Mouse (Mus musculus) limb, embryonic 12.5 days (tissue): ENCODE results near the gene Iqsec2. TPM values are rescaled to one million over a fixed set of nuclear protein-coding genes. Genes with fewer than 3 reads are reported as not detected.
A peak's percentile ranks its signal among the peaks of the same experiment; 100 is the strongest.

Source experiments
- ATAC-seq: fragments of 200-750 bp; cut with Nextera tagmentation; 2 replicates; pipeline ENCODE4 v1.8.0; 2017; ENCODE audit warnings: low read depth, moderate TSS enrichment; ENCODE audit not compliant: insufficient number of reproducible peaks, insufficient read depth, low FRiP score, low TSS enrichment
- H3K27ac ChIP-seq: fragments of 300-500 bp; sonication (generic); 2 replicates; pipeline ENCODE4 v1.5.1; 2016; ENCODE audit warnings: mild to moderate bottlenecking, moderate library complexity
- H3K27me3 ChIP-seq: fragments of 300-500 bp; sonication (generic); 2 replicates; pipeline ENCODE4 v1.6.1; 2016; ENCODE audit warnings: mild to moderate bottlenecking, moderate library complexity
- H3K36me3 ChIP-seq: fragments of 300-500 bp; sonication (generic); 2 replicates; pipeline ENCODE4 v1.6.1; 2016; ENCODE audit warnings: mild to moderate bottlenecking, moderate library complexity
- H3K4me1 ChIP-seq: fragments of 300-500 bp; sonication (generic); replicated peaks from 2 replicates; pipeline ENCODE4 v1.6.1; 2016
- H3K4me2 ChIP-seq: fragments of 300-500 bp; sonication (generic); 2 replicates; pipeline ENCODE4 v1.6.1; 2016; ENCODE audit warnings: mild to moderate bottlenecking, moderate library complexity
- H3K4me3 ChIP-seq: fragments of 300-500 bp; sonication (generic); replicated peaks from 2 replicates; pipeline ENCODE4 v1.5.1; 2016; ENCODE audit warnings: mild to moderate bottlenecking
- H3K9ac ChIP-seq: fragments of 300-500 bp; sonication (generic); replicated peaks from 2 replicates; pipeline ENCODE4 v1.6.1; 2016; ENCODE audit warnings: mild to moderate bottlenecking, moderate library complexity
- H3K9me3 ChIP-seq: fragments of 300-500 bp; sonication (generic); 2 replicates; pipeline ENCODE4 v1.6.1; 2016; ENCODE audit warnings: mild to moderate bottlenecking, moderate library complexity
- WGBS: fragments of 180-500 bp; shearing (Covaris S2); methylation state at CpG from one replicate; pipeline ENCODE4 v1.1.7; 2016; 5-methylcytosine and 5-hydroxymethylcytosine counted together
- polyA plus RNA-seq: library from polyadenylated mRNA; unstranded; fragments of >200 nt; fragmentation: Nextera tagmentation; extraction: Ambion mirVana; gene quantifications from 2 replicates; pipeline ENCODE4 v1.2.1, GENCODE M21; 2016

Gene Iqsec2
- polyA plus RNA-seq, 1 experiment from 2014 or later = 1.4 TPM

- no peak overlapping the region for H3K4me2 ChIP-seq
- 13% methylated on average over 6 of the region's 6 CpGs for WGBS
- no peaks in the 10 kb centered on the region for H3K36me3 ChIP-seq
- no peak overlapping the region for H3K9ac ChIP-seq
- no peak overlapping the region for H3K4me3 ChIP-seq
- H3K9me3 ChIP-seq = no peaks in the 10 kb centered on the region
- no peaks in the 10 kb centered on the region for H3K4me1 ChIP-seq
- no peak for ATAC-seq
- H3K27me3 ChIP-seq = peaks cover 50% of the 10 kb centered on the region
- no peak overlapping the region for H3K27ac ChIP-seq
Observed at GRCm38 (mm10) chrX:152151709-152152108, 7.6 kb downstream of the Iqsec2 start.

- Histone ChIP-seq H3K27me3 (peaks cover 30% of the 10 kb centered on the region), H3K4me1 (no peaks in the 10 kb centered on the region), H3K27ac (no peak overlapping the region), H3K36me3 (no peaks in the 10 kb centered on the region), H3K9ac (no peak overlapping the region), H3K9me3 (no peaks in the 10 kb centered on the region), H3K4me3 (no peak overlapping the region), H3K4me2 (no peak overlapping the region)
- WGBS = 76% methylated on average over 3 of the region's 3 CpGs
- no peak for ATAC-seq
Observed at GRCm38 (mm10) chrX:152158294-152158693, 14.2 kb downstream of the Iqsec2 start.

GRCm38 (mm10) chrX:152161404-152161803, 17.3 kb downstream of the Iqsec2 start:
- Histone ChIP-seq H3K27me3 (peaks cover 39% of the 10 kb centered on the region), H3K27ac (no peak overlapping the region)
- WGBS = 91% methylated on average over 4 of the region's 4 CpGs

DNA sequence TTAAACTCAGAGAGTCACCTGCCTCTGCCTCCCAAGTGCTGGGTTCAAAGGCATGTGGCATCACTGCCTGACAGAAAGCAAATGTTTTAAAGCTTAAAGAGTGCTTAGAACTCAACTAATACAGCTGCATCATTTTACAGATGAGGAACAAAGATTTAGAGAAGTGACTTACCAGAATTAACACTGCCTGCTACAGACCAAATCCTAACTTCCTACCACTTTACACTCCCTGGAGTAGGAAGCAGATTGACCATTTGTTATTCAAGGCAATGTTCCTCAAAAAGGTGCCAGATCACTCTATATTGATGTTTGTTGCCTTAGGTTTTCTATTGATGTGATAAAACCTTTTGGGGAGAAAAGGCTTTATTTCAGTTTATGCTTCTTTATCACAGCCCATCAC, 20.0 kb downstream of the Iqsec2 start:
- H3K4me1 ChIP-seq = no peaks in the 10 kb centered on the region
- H3K4me2 ChIP-seq = no peak overlapping the region
- no peak overlapping the region for H3K4me3 ChIP-seq
- no peak for ATAC-seq
- no peaks in the 10 kb centered on the region for H3K9me3 ChIP-seq
- peaks cover 60% of the 10 kb centered on the region for H3K27me3 ChIP-seq
- no peak overlapping the region for H3K27ac ChIP-seq
- H3K9ac ChIP-seq = no peak overlapping the region
- H3K36me3 ChIP-seq = no peaks in the 10 kb centered on the region

More at GRCm38 (mm10) chrX:152161404-152161803, 17.3 kb downstream of the Iqsec2 start:
- Histone ChIP-seq H3K9me3 (no peaks in the 10 kb centered on the region), H3K36me3 (no peaks in the 10 kb centered on the region), H3K4me1 (no peaks in the 10 kb centered on the region), H3K4me2 (no peak overlapping the region), H3K4me3 (no peak overlapping the region), H3K9ac (no peak overlapping the region)
- no peak for ATAC-seq

- Histone ChIP-seq H3K9me3 (no peaks in the 10 kb centered on the region), H3K27ac (no peak overlapping the region), H3K36me3 (no peaks in the 10 kb centered on the region), H3K4me1 (peaks cover 3% of the 10 kb centered on the region; the same call in 1 of the 2 replicates), H3K27me3 (peaks cover 75% of the 10 kb centered on the region), H3K4me2 (no peak overlapping the region), H3K4me3 (no peak overlapping the region), H3K9ac (no peak overlapping the region)
- 88% methylated on average over 6 of the region's 6 CpGs for WGBS
- ATAC-seq = no peak
Observed at GRCm38 (mm10) chrX:152166161-152166560, 22.1 kb downstream of the Iqsec2 start.

DNA sequence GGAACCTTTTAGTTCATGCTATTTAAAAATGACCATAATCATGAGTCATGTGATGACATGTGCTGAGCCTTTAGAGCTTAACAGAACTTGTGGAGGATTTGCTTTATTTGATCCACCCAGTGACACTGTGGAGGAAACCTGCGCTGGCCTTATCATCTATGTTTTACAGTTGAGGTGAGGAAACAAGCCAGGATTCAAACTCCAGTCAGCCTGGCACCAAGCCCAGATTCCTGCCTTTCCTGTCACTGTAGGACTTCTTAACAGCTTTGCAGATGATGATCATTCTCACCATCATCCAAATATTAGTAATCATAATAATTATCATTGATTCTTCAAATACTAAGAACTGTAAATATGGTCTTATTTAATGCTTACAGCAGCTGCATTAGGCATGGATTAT, 24.5 kb downstream of the Iqsec2 start:
- Histone ChIP-seq H3K27ac (no peak overlapping the region), H3K9me3 (no peaks in the 10 kb centered on the region), H3K27me3 (peaks cover 86% of the 10 kb centered on the region), H3K4me2 (no peak overlapping the region), H3K4me1 (peaks cover 3% of the 10 kb centered on the region; the same call in 1 of the 2 replicates), H3K36me3 (no peaks in the 10 kb centered on the region), H3K4me3 (no peak overlapping the region), H3K9ac (no peak overlapping the region)
- no peak for ATAC-seq
- 88% methylated on average over 1 of the region's 1 CpGs for WGBS

DNA sequence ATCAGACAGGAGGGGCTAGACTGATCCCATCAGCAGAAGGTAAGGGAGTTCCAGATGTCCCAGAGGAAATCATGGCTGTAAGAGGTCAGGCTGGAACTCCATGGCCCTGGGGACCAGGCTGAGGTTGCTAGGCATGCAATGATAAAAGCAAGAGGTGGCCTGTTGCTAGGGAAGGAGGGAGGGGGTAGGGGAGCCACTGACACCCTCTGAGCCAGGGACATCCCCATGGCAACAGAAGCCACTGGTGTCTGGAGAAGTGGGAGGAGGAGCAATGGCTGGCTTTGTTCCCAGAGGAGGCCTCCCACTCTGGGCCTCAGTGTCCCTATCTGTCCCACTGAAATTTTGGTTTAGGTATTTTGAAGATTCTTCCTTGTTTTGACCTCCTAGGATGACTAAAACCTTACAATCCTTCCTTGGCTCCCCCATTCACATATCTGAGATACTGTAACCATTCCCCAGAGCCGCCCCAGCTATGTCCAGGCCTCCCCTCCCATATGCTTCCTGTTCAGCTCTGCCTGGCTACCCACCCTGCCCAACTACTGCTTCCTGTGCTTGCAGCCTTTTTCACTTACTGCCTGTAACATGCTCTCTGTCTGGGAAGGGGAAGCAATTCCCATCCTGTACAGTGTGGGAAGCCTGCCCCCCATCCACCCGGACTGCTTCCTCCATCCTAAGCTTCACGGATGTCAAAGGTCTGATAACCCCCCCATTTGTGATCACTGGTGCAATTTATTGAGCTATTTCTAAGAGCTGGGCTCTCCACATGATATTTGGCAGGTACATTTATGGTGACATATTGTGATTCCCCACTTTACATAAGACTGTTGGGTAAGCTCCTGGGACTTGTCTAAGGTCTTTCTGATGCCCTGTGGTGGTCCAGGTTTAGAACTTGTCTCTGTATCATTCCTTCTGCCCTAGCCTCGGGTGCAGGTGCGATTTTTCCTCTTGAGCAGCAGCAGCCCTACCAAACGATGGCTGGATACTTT, 27.3 kb downstream of the Iqsec2 start:
- Histone ChIP-seq H3K9ac (no peak overlapping the region), H3K27ac (no peak overlapping the region)
- 62% methylated on average over 6 of the region's 6 CpGs for WGBS

GRCm38 (mm10) chrX:152172487-152172935, 28.4 kb downstream of the Iqsec2 start:
- H3K4me1 ChIP-seq = peaks cover 3% of the 10 kb centered on the region; the same call in 1 of the 2 replicates
- H3K27ac ChIP-seq = no peak overlapping the region
- no peaks in the 10 kb centered on the region for H3K36me3 ChIP-seq
- no peak overlapping the region for H3K9ac ChIP-seq
- H3K4me2 ChIP-seq = no peak overlapping the region
- no peak for ATAC-seq
- 34% methylated on average over 3 of the region's 3 CpGs for WGBS
- peaks cover 65% of the 10 kb centered on the region for H3K27me3 ChIP-seq
- H3K9me3 ChIP-seq = no peaks in the 10 kb centered on the region
- H3K4me3 ChIP-seq = no peak overlapping the region

More for the DNA sequence above, 27.3 kb downstream of the Iqsec2 start:
- Histone ChIP-seq H3K27me3 (peaks cover 65% of the 10 kb centered on the region), H3K4me1 (peaks cover 3% of the 10 kb centered on the region; the same call in 1 of the 2 replicates), H3K4me2 (no peak overlapping the region), H3K4me3 (no peak overlapping the region), H3K9me3 (no peaks in the 10 kb centered on the region), H3K36me3 (no peaks in the 10 kb centered on the region)
- no peak for ATAC-seq

DNA sequence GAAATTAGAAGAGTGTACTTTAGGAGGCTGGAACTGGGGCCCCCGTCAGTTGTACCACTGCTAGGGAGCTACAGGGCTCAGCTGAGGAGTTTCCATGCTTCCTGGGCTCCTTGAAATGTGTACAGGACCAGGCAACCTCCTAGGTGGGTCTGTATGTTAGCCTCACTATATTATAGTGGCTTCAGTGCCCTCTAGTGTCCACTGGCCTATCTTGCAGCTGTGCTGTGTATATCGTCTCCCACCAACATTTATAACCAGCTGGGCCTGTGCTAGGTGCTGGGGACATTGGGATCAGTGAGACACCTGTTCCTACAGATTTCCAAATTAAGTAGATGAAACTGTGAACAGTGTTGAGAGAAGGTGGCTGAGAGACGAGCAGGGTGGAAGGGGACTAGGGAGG, 31.2 kb downstream of the Iqsec2 start:
- peaks cover 3% of the 10 kb centered on the region; the same call in 1 of the 2 replicates for H3K4me1 ChIP-seq
- H3K9me3 ChIP-seq = no peaks in the 10 kb centered on the region
- no peak overlapping the region for H3K4me2 ChIP-seq
- H3K27ac ChIP-seq = no peak overlapping the region
- 32% methylated on average over 3 of the region's 3 CpGs for WGBS
- ATAC-seq = peak; percentile 61; the same call in 1 of the 2 replicates
- H3K9ac ChIP-seq = no peak overlapping the region
- no peak overlapping the region for H3K4me3 ChIP-seq
- H3K36me3 ChIP-seq = no peaks in the 10 kb centered on the region
- H3K27me3 ChIP-seq = peaks cover 61% of the 10 kb centered on the region

- WGBS = 86% methylated on average over 2 of the region's 2 CpGs
- no peaks in the 10 kb centered on the region for H3K36me3 ChIP-seq
- no peak overlapping the region for H3K9ac ChIP-seq
- H3K4me2 ChIP-seq = no peak overlapping the region
- H3K27me3 ChIP-seq = peaks cover 51% of the 10 kb centered on the region
- H3K27ac ChIP-seq = no peak overlapping the region
- H3K4me3 ChIP-seq = no peak overlapping the region
- H3K9me3 ChIP-seq = no peaks in the 10 kb centered on the region
- no peak for ATAC-seq
- no peaks in the 10 kb centered on the region for H3K4me1 ChIP-seq
Observed at GRCm38 (mm10) chrX:152177897-152178296, 33.8 kb downstream of the Iqsec2 start.

GRCm38 (mm10) chrX:152178843-152179545, 34.9 kb downstream of the Iqsec2 start:
- peak; percentile 68; the same call in 1 of the 2 replicates for ATAC-seq
- Histone ChIP-seq H3K27ac (no peak overlapping the region), H3K9ac (no peak overlapping the region), H3K4me3 (peak overlapping the region; percentile 19; the same call in 1 of the 2 replicates), H3K27me3 (peaks cover 44% of the 10 kb centered on the region), H3K36me3 (no peaks in the 10 kb centered on the region), H3K4me2 (peak overlapping the region; percentile 45), H3K4me1 (no peaks in the 10 kb centered on the region), H3K9me3 (no peaks in the 10 kb centered on the region)
- 58% methylated on average over 8 of the region's 8 CpGs for WGBS
